Comparison of ENCODE assay signal across 13 mouse cellular contexts in genomic region chr12:26370004-26370403, GRCm38 (mm10). TPM values are rescaled to one million over a fixed set of nuclear protein-coding genes. Genes with fewer than 3 reads are reported as not detected.
DNase-seq lines count a peak whose midpoint lies in the region; ATAC-seq lines count a peak whose summit lies in the region.
"Had no signal": no experiment of that assay in that cellular context is flagged by ENCODE, and none has a peak within 500 bp of the region (broad histone marks: within the 10 kb centered on the region; RNA-seq: fewer than 3 reads in every experiment).

No protein-coding gene starts in this region.

- peak; percentile 75 for ATAC-seq in forebrain, embryonic 15.5 days (replicated peaks)
- ATAC-seq in forebrain, embryonic 12.5 days (ENCODE audit: low FRiP score), result no peak
- ATAC-seq in neural tube, embryonic 14.5 days (ENCODE audit: low read depth), result peak; percentile 65
- no peak for ATAC-seq in kidney, embryonic 15.5 days (replicated peaks; ENCODE audit: low FRiP score)
- ATAC-seq: Patski had no signal

- H3K9me3 ChIP-seq in forebrain, embryonic 15.5 days, result no peaks in the 10 kb centered on the region
- H3K9me3 ChIP-seq in forebrain, embryonic 12.5 days, result no peaks in the 10 kb centered on the region
- H3K9me3 ChIP-seq in neural tube, embryonic 14.5 days (ENCODE audit: control insufficient read depth, low read length), result no peaks in the 10 kb centered on the region
- H3K9me3 ChIP-seq in kidney, embryonic 15.5 days (replicated peaks), result no peaks in the 10 kb centered on the region

- H3K9ac ChIP-seq in forebrain, embryonic 15.5 days (replicated peaks), result no peak overlapping the region
- no peak overlapping the region for H3K9ac ChIP-seq in forebrain, embryonic 12.5 days
- H3K9ac ChIP-seq in neural tube, embryonic 14.5 days (replicated peaks; ENCODE audit: low read depth, low read length), result no peak overlapping the region
- no peak overlapping the region for H3K9ac ChIP-seq in kidney, embryonic 15.5 days

- WGBS in forebrain, embryonic 15.5 days, result 26% methylated on average over 8 of the region's 8 CpGs
- WGBS in forebrain, embryonic 12.5 days, result 69% methylated on average over 8 of the region's 8 CpGs
- WGBS in neural tube, embryonic 14.5 days, result 43% methylated on average over 8 of the region's 8 CpGs
- WGBS in kidney, embryonic 15.5 days, result 84% methylated on average over 8 of the region's 8 CpGs

- peak overlapping the region; percentile 11; the same call in 1 of the 2 replicates for H3K27ac ChIP-seq in forebrain, embryonic 15.5 days (replicated peaks)
- no peak overlapping the region for H3K27ac ChIP-seq in forebrain, embryonic 12.5 days
- no peak overlapping the region for H3K27ac ChIP-seq in neural tube, embryonic 14.5 days (ENCODE audit: low read depth, low read length)
- no peak overlapping the region for H3K27ac ChIP-seq in kidney, embryonic 15.5 days
- H3K27ac ChIP-seq: macrophage had no signal

- H3K4me1 ChIP-seq in forebrain, embryonic 15.5 days, result peaks cover 15% of the 10 kb centered on the region
- 0 out of 2 replicates have a peak, but pooled peaks cover 3% of the 10 kb centered on the region for H3K4me1 ChIP-seq in forebrain, embryonic 12.5 days
- peaks cover 14% of the 10 kb centered on the region for H3K4me1 ChIP-seq in neural tube, embryonic 14.5 days (ENCODE audit: control insufficient read depth, insufficient read depth, low read length)
- 0 out of 2 replicates have a peak, but pooled peaks cover 4% of the 10 kb centered on the region for H3K4me1 ChIP-seq in kidney, embryonic 15.5 days

- no peak overlapping the region for H3K4me2 ChIP-seq in forebrain, embryonic 15.5 days (replicated peaks)
- no peak overlapping the region for H3K4me2 ChIP-seq in forebrain, embryonic 12.5 days
- no peak overlapping the region for H3K4me2 ChIP-seq in neural tube, embryonic 14.5 days (ENCODE audit: low read depth, low read length)
- H3K4me2 ChIP-seq in kidney, embryonic 15.5 days, result no peak overlapping the region

- peaks cover 3% of the 10 kb centered on the region; the same call in 1 of the 2 replicates for H3K36me3 ChIP-seq in forebrain, embryonic 15.5 days
- peaks cover 14% of the 10 kb centered on the region for H3K36me3 ChIP-seq in forebrain, embryonic 12.5 days (replicated peaks)
- no peaks in the 10 kb centered on the region for H3K36me3 ChIP-seq in neural tube, embryonic 14.5 days (ENCODE audit: control insufficient read depth, insufficient read depth, low read length)
- peaks cover 8% of the 10 kb centered on the region; the same call in 1 of the 2 replicates for H3K36me3 ChIP-seq in kidney, embryonic 15.5 days

- DNase-seq in cerebellum, adult 9-10 months, result peak; percentile 65
- peak; percentile 79 for DNase-seq in layer of hippocampus, adult 9-11 months
- no peak for DNase-seq in adrenal gland, postnatal 4 days (ENCODE audit: low spot score in 2 of 2)
- DNase-seq in lung, postnatal 14 days, result no peak
- DNase-seq: heart, postnatal 36 days; kidney, postnatal 10 days had no signal

- no peaks in the 10 kb centered on the region for H3K27me3 ChIP-seq in forebrain, embryonic 15.5 days
- H3K27me3 ChIP-seq in forebrain, embryonic 12.5 days, result no peaks in the 10 kb centered on the region
- no peaks in the 10 kb centered on the region for H3K27me3 ChIP-seq in neural tube, embryonic 14.5 days (ENCODE audit: control insufficient read depth, insufficient read depth, low read length)
- H3K27me3 ChIP-seq in kidney, embryonic 15.5 days, result no peaks in the 10 kb centered on the region
- H3K27me3 ChIP-seq: Patski had no signal

- no peak overlapping the region for H3K4me3 ChIP-seq in forebrain, embryonic 15.5 days
- no peak overlapping the region for H3K4me3 ChIP-seq in forebrain, embryonic 12.5 days (replicated peaks)
- H3K4me3 ChIP-seq in neural tube, embryonic 14.5 days (ENCODE audit: low read depth, low read length), result no peak overlapping the region
- no peak overlapping the region for H3K4me3 ChIP-seq in kidney, embryonic 15.5 days (replicated peaks)

RNA-seq across cellular contexts. Expression of gene Rnf144a, which starts 45.0 kb away (rescaled TPM):
- polyA plus RNA-seq in forebrain, embryonic 15.5 days (2015; fragmentation: Nextera tagmentation; extraction: Ambion mirVana), result 39.6 and 40.2 TPM in 2 replicates
- polyA plus RNA-seq in forebrain, embryonic 12.5 days (2016; fragmentation: Nextera tagmentation; extraction: Ambion mirVana), result 50.7 and 52.1 TPM in 2 replicates
- polyA plus RNA-seq in neural tube, embryonic 14.5 days (2014; fragmentation: Nextera tagmentation; extraction: Ambion mirVana), result 22.7 and 24.1 TPM in 2 replicates
- total RNA-seq in adrenal gland, postnatal 4 days (2021), result 10 to 100 TPM; 62.6 to 78.4 TPM
- polyA plus RNA-seq in kidney, embryonic 15.5 days (2015; fragmentation: Nextera tagmentation; extraction: Ambion mirVana), result 35.6 and 36.1 TPM in 2 replicates
- polyA plus RNA-seq: C2C12 had no signal

Comparison
In these comparisons a context has a peak if more than half of its experiments do, and no peak if none do; other contexts are left out.
1. ATAC-seq: peak in forebrain, embryonic 15.5 days (single experiment) and neural tube, embryonic 14.5 days (single experiment); none in forebrain, embryonic 12.5 days (single experiment) and kidney, embryonic 15.5 days (single experiment).
2. DNase-seq: peak in cerebellum, adult 9-10 months (single experiment) and layer of hippocampus, adult 9-11 months (single experiment); none in adrenal gland, postnatal 4 days (0 of 2) and lung, postnatal 14 days (single experiment).